Mouse (Mus musculus) CH12.LX (cell line): ENCODE results near the gene Fam114a1.

Source experiments
- POLR2AphosphoS2 ChIP-seq: IDR thresholded peaks from 2 replicates; pipeline ENCODE4 v1.6.1; 2011; ENCODE audit warnings: low read depth, low read length, improper control_type of control experiment
- TCF12 ChIP-seq: IDR thresholded peaks from 2 replicates; pipeline ENCODE4 v1.6.1; 2014; ENCODE audit warnings: low read depth, mild to moderate bottlenecking, inconsistent platforms, low read length, improper control_type of control experiment
- USF1 ChIP-seq: IDR thresholded peaks from 2 replicates; pipeline ENCODE4 v1.6.1; 2014; ENCODE audit warnings: low read depth, mild to moderate bottlenecking, inconsistent platforms, low read length, improper control_type of control experiment
- ZKSCAN1 ChIP-seq: IDR thresholded peaks from 2 replicates; pipeline ENCODE4 v1.6.1; 2012; ENCODE audit warnings: low read depth, inconsistent platforms, low read length, improper control_type of control experiment, borderline replicate concordance

GRCm38 (mm10) chr5:65025916-65026315 lies 56.0 kb downstream of the Fam114a1 start:
- TF ChIP-seq TCF12 (no peak), USF1 (no peak), POLR2AphosphoS2 (no peak), ZKSCAN1 (no peak)
